Mouse (Mus musculus): Measurements from ENCODE around the gene Zfp385b. TPM values are rescaled to one million over a fixed set of nuclear protein-coding genes. Genes with fewer than 3 reads are reported as not detected.
A peak's percentile ranks its signal among the peaks of the same experiment; 100 is the strongest.

The Zfp385b gene
- total RNA-seq, 2 experiments from 2014 or later = 2.3 TPM; not detected in 1

DNA sequence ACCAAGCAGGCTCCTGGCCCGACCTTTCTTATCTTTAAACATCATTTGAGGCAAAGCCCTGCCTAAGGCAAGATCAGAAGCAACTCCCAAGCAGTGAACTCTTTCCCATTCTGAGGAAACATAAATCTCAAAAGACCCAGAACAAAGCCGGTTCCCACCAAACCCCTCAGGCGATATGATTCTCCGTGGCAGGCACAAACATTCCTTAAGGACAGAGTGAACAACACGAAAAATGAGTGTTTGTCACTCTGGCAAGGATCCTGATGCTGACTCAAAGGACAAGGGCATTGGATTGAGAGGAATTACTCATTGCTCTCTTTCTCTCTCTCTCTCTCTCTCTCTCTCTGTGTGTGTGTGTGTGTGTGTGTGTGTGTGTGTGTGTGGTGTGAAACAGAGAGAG, 105.6 kb downstream of the Zfp385b start:
- ATAC-seq (replicated peaks; ENCODE audit: low FRiP score, low TSS enrichment, poor library complexity, severe bottlenecking) = no peak

DNA sequence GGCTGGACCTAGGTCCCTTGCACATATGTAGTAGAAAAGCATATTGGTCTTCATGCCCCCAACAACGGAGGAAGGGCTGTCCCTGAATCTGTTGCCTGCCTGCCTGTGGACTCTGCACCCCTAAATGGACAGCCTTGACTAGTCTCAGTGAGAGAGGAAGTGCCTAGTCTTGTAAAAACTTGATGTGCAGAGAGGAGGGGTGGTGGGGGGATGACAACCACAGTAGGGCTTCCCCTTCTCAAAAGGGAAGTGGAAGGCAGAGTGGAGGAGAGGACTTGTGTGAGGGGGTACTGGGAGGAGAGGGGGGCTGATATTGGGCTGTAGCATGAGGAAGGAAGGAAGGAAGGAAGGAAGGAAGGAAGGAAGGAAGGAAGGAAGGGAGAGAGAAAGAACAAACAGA, 107.7 kb downstream of the Zfp385b start:
- no peak for ATAC-seq (replicated peaks; ENCODE audit: low FRiP score, low TSS enrichment, poor library complexity, severe bottlenecking)

DNA sequence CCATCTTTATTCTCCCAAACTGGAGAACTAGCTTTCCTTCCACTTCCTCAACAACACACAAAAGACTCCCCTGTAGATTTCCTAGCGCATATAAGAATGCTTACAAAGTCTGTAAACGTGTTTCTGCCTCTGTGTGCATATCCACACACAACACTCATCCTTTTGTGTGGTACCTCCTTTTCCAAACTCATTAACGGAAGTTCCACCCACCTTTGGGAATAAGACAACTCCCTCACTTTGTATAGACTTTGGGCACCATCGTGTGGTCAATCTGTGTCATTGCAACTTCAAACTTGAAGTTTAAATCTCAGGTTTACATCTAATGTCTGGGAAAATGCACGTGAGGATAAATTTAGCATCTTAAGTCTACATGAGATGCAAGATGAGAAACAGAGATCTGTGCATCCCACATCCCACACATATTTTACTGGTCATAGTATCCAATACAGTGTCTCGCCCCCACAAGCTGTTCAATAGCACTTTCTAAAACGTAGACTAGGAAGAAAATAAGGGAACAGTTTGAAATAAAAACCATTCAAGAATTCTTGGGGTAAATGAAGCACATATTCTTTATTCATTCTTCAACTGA, 110.1 kb downstream of the Zfp385b start:
- ATAC-seq (replicated peaks; ENCODE audit: low FRiP score, low TSS enrichment, poor library complexity, severe bottlenecking) = peak; percentile 70; the same call in 1 of the 2 replicates

DNA sequence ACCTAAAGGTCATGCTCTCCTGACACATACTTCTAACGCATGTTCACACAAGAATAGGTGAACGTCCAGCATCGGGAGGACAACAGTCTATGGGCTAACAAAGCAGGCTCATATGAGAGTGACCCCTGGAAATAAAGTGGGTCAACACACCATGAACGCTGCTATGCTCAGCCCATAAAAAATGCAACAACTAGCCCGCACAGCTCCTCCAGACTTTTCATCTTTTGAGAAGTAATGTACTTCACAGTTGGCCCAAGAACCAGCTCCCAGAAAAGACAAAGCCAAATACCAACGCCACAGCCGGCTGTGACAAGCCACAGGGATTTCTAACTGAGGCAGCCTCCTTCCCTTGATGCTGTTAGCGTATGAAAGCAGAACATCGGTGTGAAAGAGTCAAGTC, 112.3 kb downstream of the Zfp385b start:
- ATAC-seq (replicated peaks; ENCODE audit: low FRiP score, low TSS enrichment, poor library complexity, severe bottlenecking) = no peak

DNA sequence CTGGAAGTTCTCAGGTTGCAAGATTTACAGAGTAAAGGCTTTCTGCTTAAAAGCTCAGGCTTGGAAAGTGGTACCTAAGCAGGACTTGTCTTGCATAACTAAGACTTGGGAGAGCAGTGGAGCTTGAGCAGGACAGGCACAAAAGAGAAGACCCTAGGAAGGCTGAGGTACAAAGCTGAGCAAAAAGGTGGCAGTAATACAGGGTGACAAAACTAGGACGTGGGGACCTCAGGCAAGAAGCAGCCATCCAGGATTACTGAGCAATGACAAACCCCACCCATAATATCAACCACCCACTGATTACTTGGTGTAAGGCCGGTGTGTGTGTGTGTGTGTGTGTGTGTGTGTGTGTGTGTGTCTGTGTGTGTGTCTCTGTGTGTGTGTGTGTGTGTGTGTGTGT, 114.0 kb downstream of the Zfp385b start:
- ATAC-seq (replicated peaks; ENCODE audit: low FRiP score, low TSS enrichment, poor library complexity, severe bottlenecking) = no peak

DNA sequence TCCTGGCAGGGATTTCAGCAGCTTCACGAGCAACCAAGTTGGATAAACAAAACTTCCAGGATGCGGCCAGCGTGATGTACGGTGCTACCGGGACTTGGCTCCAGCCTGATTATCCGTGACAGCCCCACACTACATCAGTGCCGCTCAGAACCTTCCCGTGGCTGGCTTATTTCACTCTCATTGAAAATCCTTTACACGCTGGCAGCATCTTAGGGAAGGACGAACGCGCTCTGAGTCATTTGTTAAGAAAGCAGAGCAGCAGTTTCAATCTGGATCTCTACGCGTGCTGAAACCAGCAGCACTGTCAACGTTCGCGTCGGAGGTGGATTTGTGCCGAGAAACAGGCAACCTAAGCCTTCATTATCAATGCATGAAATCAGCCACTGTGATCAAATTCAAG, 116.4 kb downstream of the Zfp385b start:
- no peak for ATAC-seq (replicated peaks; ENCODE audit: low FRiP score, low TSS enrichment, poor library complexity, severe bottlenecking)

DNA sequence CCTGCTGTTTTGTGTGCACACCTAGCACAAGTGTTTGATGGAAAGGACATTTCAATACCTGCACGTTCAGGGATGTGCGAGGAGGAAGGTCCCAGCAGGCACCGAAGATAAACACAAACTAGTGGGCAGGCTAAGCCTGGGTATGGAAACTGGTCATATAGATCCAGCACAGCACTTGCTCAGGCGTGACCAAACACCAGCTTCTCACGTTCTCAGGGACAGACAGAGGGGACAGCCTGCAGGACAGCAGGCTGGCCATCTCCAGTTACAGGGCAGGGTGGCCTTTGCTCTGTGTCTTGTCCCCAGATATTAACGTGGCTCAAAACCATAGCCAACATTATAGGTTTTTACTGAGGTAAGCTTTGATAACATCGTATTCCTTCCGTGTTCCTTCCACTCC, 128.3 kb downstream of the Zfp385b start:
- no peak for ATAC-seq (replicated peaks; ENCODE audit: low FRiP score, low TSS enrichment, poor library complexity, severe bottlenecking)

DNA sequence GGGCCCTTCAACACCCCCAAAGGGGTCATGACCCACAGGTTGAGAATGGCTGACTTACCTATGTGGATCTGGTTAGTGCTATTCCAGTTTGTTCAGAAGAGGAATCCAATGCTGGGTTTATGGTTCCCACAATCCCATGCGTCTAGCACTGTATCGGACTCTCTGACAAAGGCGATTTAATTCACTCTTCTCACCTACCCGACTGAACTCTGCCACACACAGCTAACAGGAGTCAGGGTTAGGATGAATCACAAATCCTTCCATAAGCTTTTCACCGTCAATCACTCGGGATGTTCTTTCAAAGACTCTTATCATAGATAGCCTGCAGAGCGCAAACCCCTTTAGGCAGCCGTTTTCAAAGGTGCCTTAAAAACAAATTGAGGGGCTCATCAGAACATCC, 129.1 kb downstream of the Zfp385b start:
- no peak for ATAC-seq (replicated peaks; ENCODE audit: low FRiP score, low TSS enrichment, poor library complexity, severe bottlenecking)

DNA sequence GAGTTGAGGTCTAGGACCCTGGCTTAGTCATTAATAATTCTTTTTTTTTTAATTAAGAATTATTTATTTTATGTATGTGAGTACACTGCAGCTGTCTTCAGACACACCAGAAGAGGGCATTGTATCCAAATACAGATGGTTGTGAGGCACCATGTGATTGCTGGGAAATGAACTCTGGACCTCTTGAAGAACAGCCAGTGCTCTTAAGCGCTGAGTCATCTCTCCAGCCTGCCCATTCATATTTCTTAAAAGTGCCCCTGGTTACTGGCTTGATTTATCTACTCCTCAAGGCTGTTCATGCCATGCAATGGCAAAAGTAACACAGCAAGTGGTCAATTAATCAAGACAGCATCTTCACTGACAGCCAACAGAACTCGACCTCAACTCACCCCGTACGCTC, 130.8 kb downstream of the Zfp385b start:
- no peak for ATAC-seq (replicated peaks; ENCODE audit: low FRiP score, low TSS enrichment, poor library complexity, severe bottlenecking)

DNA sequence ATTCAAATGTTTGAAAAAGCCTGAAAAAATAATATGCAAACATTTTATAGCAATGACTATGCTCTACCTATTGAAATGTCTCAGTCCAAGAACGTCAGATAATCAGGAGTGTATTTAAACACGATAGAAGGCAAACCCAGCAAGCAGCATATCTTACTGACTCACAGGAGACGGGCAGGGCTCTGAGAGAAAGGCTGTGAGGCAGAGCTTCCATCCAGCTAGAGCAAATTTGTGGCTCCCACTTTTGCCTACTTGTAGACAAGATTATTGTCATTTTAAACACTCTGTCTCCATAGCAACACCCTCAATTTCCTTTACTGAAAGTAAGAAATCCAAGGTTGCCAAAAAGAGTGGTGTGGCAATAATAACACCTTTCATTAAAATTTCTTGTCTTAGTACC, 135.4 kb downstream of the Zfp385b start:
- no peak for ATAC-seq (replicated peaks; ENCODE audit: low FRiP score, low TSS enrichment, poor library complexity, severe bottlenecking)

DNA sequence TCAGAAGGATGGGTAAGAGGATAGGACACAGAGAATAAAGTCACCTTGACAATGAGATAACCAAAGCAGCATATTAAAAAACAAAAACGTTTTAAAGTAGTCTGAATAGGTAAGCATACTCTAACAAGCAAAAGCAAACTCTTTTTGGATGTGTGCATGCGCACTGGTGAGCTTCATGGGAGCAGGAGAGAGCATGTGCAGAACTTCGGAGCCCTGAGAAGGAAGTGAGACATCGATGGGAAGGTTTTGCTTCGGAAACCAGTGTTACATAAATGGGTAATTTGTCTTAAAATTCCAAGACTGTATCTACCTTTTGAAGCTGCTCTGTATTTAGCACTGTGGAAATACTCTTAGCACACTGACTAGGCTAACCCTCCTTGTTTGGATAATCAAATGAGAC, 137.2 kb downstream of the Zfp385b start:
- ATAC-seq (replicated peaks; ENCODE audit: low FRiP score, low TSS enrichment, poor library complexity, severe bottlenecking) = no peak

DNA sequence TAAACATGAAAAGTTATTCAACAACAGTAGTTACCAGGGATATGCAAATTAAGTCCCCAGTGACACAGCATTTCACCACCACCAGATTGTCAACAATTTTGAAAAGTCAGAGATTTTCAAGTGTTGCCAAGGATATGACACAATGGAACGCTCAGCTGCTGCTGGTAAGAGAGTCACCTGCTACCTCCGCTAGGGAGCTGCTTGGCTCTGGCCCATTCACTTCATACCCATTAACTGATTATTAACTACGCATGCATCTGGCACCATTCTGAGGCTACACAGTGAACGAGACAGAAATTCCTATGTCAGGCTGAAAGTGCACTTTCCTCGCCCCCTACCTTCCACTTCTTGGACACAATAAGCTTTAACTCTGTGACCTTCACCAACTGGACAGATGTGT, 137.7 kb downstream of the Zfp385b start:
- no peak for ATAC-seq (replicated peaks; ENCODE audit: low FRiP score, low TSS enrichment, poor library complexity, severe bottlenecking)

DNA sequence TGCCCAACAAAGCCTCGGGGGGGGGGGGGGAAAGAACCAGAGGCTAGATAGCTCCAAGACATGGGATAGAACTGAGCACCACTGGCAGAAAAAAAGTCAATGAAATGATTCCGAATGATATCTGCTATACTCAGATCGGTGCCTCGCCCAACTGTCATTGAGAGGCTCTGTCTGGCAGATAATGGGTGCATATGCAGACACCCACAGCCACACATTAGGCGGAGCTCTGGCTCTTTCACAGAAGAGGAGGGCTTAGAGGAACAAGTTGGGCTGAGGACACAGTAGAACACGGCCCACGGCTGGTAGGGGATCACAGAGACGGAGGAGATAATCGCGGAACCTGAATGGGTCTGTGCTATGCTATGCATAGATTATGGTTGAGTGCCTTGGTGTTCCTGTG, 145.7 kb downstream of the Zfp385b start:
- ATAC-seq (replicated peaks; ENCODE audit: low FRiP score, low TSS enrichment, poor library complexity, severe bottlenecking) = peak; percentile 94

DNA sequence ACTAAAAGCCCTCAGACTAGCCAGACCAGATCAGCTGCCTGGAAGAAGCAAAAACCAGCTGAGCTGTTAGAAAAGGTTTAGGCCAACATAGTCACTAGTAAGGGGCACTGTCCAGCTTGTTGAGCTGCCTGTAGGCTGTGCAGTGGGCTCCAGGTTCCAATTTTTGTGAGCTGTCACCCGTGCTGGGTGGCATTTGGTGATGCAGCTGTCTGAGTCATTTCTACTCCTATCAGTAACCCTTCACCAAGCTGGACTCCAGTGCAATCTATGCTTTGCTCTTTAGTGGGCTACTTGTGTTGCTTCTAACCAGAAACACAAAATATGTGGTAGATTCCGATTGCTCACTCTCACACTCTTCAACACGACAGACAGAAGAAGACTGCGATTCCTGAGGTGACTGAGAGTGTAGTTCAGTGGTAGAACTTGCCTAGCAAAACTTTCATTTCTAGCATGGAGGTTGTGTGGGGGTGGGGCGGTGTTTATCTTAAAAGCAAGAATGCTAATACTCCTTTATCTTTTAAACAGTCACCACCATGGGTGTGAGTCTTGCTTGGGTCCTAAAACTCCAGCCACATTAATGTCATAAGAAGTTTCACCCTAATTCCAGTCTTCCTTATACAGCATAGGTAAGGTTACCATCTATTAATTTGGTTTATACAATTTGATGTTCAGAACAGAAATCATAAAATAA, 147.1 kb downstream of the Zfp385b start:
- no peak for ATAC-seq (replicated peaks; ENCODE audit: low FRiP score, low TSS enrichment, poor library complexity, severe bottlenecking)

DNA sequence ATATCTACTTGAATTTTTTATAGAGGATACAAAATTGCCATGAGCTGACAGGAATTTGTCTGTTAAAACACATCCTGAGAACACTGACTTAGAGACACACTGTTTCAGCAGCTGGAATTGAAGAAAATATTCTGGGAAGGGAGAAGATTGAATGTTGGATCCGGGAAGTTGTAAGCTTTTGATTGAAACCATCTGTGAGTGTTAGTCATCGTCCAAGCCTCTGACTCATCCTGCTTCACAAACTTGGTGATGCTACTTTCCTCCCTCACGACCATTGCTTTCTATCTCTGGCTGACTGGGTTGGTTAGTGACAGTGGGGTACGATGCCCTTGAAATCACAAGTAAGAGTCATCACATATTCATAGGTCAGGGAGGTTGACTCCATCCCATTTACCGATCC, 157.3 kb downstream of the Zfp385b start:
- no peak for ATAC-seq (replicated peaks; ENCODE audit: low FRiP score, low TSS enrichment, poor library complexity, severe bottlenecking)

DNA sequence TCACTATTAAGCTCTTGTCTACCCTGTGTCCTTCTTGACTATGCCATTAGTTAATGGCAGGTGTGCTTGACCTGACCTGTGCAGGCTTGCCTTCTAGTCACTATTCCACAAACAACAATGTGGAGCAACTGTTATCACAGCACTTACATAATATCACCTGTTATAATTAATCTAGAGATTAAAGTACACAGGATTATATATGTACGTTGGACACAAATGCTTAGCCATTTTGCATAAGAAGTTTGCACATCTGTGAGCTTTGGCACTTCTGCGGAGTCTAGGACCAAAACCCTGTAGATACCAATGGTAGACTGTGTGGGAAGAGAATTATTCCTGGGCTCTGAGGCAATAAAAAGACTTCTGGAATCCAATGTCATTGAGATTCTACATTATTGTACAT, 165.8 kb downstream of the Zfp385b start:
- ATAC-seq (replicated peaks; ENCODE audit: low FRiP score, low TSS enrichment, poor library complexity, severe bottlenecking) = no peak

DNA sequence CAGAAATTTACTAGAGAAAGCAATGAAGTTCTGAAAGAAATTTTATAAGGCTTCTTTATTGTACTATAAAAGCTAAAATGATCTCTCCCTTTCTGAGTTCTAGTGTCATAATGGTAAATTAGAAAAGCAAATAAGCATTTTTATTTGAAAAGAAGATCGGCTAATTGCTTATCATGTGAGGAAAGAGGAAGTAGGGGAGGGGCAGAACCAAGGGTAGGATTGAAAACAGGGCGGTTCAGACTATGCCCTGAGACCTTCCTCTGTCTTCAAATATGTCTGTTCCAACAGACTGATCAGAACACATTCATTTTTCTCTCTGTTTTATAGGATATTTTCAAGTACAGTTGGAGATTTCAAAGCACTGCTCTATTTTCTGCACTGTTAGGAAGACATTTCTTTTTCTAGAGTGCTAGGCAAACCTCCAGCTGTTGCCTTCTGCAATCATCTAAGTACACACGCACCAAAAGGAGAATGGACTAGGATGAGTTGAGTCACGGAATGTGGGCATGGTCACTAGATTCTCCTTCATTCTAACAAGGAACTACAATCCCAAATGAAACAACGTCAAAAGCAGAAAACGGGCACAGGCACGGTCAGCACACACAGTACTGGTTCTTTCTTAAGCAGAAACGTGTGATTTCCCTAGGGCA, 177.8 kb downstream of the Zfp385b start:
- ATAC-seq (replicated peaks; ENCODE audit: low FRiP score, low TSS enrichment, poor library complexity, severe bottlenecking) = no peak

DNA sequence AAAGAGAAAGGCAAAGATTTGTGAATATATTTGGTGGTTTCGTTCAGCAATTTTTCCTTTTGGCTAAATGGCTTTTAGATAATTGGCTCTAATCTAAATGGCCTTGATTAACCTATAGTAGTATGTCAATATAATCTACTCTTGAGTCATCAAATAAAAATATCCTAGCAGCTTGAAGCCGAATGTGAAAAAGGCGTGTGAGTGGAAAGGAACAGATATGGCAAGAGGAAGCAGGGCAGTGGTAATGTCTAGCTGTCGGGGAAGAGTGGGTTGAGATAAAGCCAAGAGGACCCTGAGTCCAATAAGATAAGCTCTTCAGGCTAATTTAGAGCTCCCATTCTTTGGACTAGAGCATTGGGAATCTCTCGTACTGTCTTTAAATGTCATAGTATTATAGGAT, 179.4 kb downstream of the Zfp385b start:
- no peak for ATAC-seq (replicated peaks; ENCODE audit: low FRiP score, low TSS enrichment, poor library complexity, severe bottlenecking)

DNA sequence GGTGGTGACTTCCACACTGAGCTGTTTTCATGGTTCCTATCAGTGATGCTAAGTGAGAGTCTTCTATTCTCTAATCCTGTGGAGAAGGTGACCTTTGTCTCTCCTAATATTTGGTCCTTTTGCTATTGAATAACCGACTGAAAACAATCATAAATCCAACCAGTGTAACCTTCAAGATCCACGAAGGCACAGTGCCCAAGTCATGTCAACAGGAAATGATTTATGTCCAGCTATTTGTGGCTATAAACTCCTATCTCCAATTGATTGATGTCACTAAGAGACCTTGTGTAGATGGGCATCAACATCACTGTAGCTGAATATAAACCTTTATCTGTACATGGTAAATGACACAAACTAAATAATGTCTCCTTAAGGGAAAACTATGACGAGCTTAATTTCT, 187.8 kb downstream of the Zfp385b start:
- ATAC-seq (replicated peaks; ENCODE audit: low FRiP score, low TSS enrichment, poor library complexity, severe bottlenecking) = no peak

DNA sequence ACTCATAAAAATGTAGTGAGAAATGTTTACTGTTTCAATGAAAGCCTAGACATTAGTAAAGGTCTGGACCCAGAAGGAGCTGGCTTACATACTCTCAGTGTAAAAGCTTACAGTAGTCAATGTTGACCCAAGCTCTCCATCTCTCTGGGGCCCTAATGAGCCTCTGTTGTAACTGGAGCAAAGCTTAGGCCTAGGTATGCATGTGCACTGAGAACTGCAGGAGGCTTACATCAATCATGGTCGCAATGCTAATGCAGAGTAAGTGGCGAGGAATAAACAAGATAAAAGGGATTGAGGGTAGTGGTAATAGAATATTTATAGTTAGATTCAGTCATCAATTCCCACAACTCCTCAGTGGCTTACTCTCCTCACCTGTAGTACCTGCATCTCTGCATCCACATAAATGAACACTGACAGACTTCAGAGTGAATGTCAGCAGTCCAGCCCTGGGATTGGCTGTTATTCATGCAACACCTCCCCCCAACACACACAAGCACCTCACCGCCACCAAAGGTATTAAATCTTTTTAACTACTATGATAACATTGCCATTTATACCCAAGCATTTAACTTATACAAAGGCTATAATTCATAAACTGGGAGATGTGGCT, 191.7 kb downstream of the Zfp385b start:
- ATAC-seq (replicated peaks; ENCODE audit: low FRiP score, low TSS enrichment, poor library complexity, severe bottlenecking) = no peak

DNA sequence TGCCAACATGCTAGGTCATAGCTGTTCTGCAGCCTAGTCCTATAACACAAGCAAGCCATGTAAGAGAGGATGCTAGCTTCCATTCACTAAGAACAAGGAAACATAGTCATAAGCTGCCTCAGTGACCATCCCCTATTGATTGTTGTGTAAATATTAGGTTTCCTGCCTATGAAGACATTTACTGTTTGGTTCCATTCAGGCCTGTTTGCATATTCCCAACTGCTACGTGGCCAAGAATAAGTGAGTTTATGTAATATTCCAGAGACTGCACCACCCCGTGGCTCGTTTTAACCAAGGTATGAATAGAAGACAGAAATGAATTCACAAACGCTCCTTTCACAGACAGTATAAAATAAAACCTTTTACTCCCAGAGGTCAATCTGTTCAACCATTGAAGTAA, 200.8 kb downstream of the Zfp385b start:
- ATAC-seq (replicated peaks; ENCODE audit: low FRiP score, low TSS enrichment, poor library complexity, severe bottlenecking) = no peak
